Mouse (Mus musculus) lung, postnatal 0 days (tissue): ENCODE data around the gene Osgep. TPM values are rescaled to one million over a fixed set of nuclear protein-coding genes. Genes with fewer than 3 reads are reported as not detected.
"Not testable (repeated sequence)": the region's sequence is repeated elsewhere in the genome, so short reads cannot be mapped to it uniquely, and the experiment has no call there.

ENCODE experiments used
- ATAC-seq: fragments of 200-750 bp; cut with Nextera tagmentation; 2 replicates; pipeline ENCODE4 v1.8.0; 2017; ENCODE audit warnings: moderate library complexity
- DNase-seq: peaks from one replicate; pipeline ENCODE4 v3.0.0-alpha.2; 2016; ENCODE audit warnings: low spot score
- H3K27ac ChIP-seq: fragments of 300-500 bp; sonication (generic); 2 replicates; pipeline ENCODE4 v1.5.1; 2014; ENCODE audit warnings: antibody characterized with exemption, mild to moderate bottlenecking, low read length, mixed read lengths
- H3K27me3 ChIP-seq: fragments of 300-500 bp; sonication (generic); replicated peaks from 2 replicates; pipeline ENCODE4 v1.6.1; 2014; ENCODE audit warnings: low read length, mixed read lengths; ENCODE audit not compliant: insufficient read depth
- H3K36me3 ChIP-seq: fragments of 300-500 bp; sonication (generic); 2 replicates; pipeline ENCODE4 v1.6.1; 2014; ENCODE audit warnings: low read length, mixed read lengths; ENCODE audit not compliant: insufficient read depth
- H3K4me1 ChIP-seq: fragments of 300-500 bp; sonication (generic); 2 replicates; pipeline ENCODE4 v1.6.1; 2014; ENCODE audit warnings: antibody characterized with exemption, low read depth, low read length, mixed read lengths; ENCODE audit not compliant: insufficient read depth
- H3K4me2 ChIP-seq: fragments of 300-500 bp; sonication (generic); replicated peaks from 2 replicates; pipeline ENCODE4 v1.6.1; 2014; ENCODE audit warnings: low read depth, mild to moderate bottlenecking, low read length, moderate library complexity, mixed read lengths
- H3K4me3 ChIP-seq: fragments of 300-500 bp; sonication (generic); 2 replicates; pipeline ENCODE4 v1.5.1; 2014; ENCODE audit warnings: low read depth, low read length
- H3K9ac ChIP-seq: fragments of 300-500 bp; sonication (generic); replicated peaks from 2 replicates; pipeline ENCODE4 v1.6.1; 2014; ENCODE audit warnings: low read depth, mild to moderate bottlenecking
- H3K9me3 ChIP-seq: fragments of 300-500 bp; sonication (generic); 2 replicates; pipeline ENCODE4 v1.6.1; 2016; ENCODE audit warnings: low read length, mixed read lengths
- CTCF ChIP-seq: IDR thresholded peaks from 2 replicates; pipeline ENCODE4 v1.5.1; 2016; ENCODE audit warnings: antibody characterized with exemption, mild to moderate bottlenecking
- EP300 ChIP-seq: IDR thresholded peaks from 2 replicates; pipeline ENCODE4 v1.6.1; 2016; ENCODE audit warnings: antibody characterized with exemption, mild to moderate bottlenecking, control low read depth
- WGBS: fragments of 180-500 bp; shearing (Covaris S2); extraction: QIAGEN DNeasy Blood & Tissue Kit; methylation state at CpG from one replicate; pipeline ENCODE4 v1.1.7; 2014; 5-methylcytosine and 5-hydroxymethylcytosine counted together
- polyA plus RNA-seq: library from polyadenylated mRNA; unstranded; fragments of >200 nt; fragmentation: Nextera tagmentation; extraction: Ambion mirVana; gene quantifications from 2 replicates; pipeline ENCODE4 v1.2.1, GENCODE M21; 2015

Gene Osgep
- polyA plus RNA-seq, 1 experiment from 2014 or later: 102 TPM

DNA sequence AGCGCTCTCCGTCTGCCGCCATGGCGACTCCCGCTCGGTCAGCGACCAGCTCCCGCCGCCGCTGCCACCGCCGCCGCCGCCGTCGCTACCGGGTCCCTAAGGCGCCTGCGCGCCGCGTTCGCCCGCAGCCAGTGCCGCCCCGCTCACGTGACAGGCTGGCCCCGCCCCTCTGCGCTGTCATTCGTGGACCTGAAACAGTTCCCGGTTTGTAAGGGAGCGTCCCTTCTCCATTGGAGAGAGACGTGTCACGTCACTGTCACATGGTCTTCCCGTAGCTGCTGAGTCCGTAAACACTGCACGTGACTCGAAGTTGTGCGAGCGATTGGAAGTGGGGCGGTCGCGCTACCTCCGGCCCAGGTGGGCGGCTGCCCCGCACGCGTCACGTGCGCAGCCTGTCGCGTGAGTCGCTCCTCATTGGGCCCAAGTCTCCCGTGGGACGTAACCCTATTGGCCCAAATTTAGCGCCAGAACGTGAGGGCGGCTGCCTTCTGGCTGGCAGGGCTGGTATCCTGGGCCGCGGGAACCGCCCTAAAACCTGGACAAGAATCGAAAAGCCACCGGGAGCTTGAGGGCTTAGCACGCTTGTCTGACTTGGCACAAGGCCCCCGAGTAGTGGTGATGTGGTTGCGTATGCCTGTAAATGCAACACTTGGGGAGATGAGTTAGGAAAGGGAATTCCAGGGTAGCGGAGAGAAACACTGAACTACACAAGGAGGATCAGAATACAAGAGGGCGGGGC, 6.2 kb upstream of the Osgep start, which contains the start of the genes Pip4p1 and Pnp:
Pip4p1 (minus strand) TSS at position 103 of the 739 bp plus-strand sequence.
Pnp (plus strand) TSS at position 329 of the 739 bp plus-strand sequence.
- Histone ChIP-seq H3K9me3 (no peaks in the 10 kb centered on the region), H3K27ac (peak within 1 kb of the TSS; percentile 96), H3K27me3 (no peaks in the 10 kb centered on the region), H3K4me3 (peak within 1 kb of the TSS; percentile 95), H3K36me3 (peaks cover 23% of the 10 kb centered on the region; the same call in 1 of the 2 replicates), H3K4me1 (peaks cover 9% of the 10 kb centered on the region; the same call in 1 of the 2 replicates), H3K4me2 (peak within 1 kb of the TSS; percentile 76), H3K9ac (peak within 1 kb of the TSS; percentile 94)
- under 1% methylated on average over 52 of the region's 68 CpGs for WGBS
- DNase-seq (peak; percentile 100), ATAC-seq (peak; percentile 99)
- TF ChIP-seq EP300 (no peak), CTCF (no peak; the same call in 1 of the 2 replicates)

DNA sequence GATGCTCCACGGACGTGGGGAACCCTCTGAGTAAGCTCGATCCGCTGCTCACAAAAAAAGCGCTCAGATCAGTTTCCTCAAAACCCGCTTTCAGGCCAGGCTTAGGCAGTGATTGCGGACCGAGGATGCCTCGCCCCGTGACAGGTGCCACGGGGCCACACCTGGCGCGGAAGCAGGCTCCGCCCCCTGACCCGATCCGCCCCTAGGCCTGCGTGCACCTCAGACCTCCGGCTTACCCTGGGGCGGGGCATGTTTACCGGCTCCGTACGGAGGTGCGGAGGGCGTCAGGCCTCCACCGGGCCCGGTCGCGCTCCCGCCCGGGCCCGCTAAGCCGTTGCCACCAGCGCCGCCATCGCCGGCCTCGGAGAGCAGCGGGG, 5.7 kb upstream of the Osgep start:
- Histone ChIP-seq H3K27ac (peak overlapping the region; percentile 96), H3K4me3 (peak overlapping the region; percentile 95), H3K36me3 (peaks cover 23% of the 10 kb centered on the region; the same call in 1 of the 2 replicates), H3K27me3 (no peaks in the 10 kb centered on the region), H3K9me3 (no peaks in the 10 kb centered on the region), H3K4me2 (peak overlapping the region; percentile 76), H3K9ac (peak overlapping the region; percentile 94), H3K4me1 (peaks cover 9% of the 10 kb centered on the region; the same call in 1 of the 2 replicates)
- TF ChIP-seq CTCF (no peak), EP300 (no peak)
- peak; percentile 66 for ATAC-seq
- DNase-seq: peak; percentile 77
- 2% methylated on average over 22 of the region's 38 CpGs for WGBS

GRCm38 (mm10) chr14:50929951-50930350, 5.3 kb upstream of the Osgep start:
- peak overlapping the region; percentile 95 for H3K4me3 ChIP-seq
- no peak for DNase-seq
- H3K9me3 ChIP-seq: no peaks in the 10 kb centered on the region
- peak overlapping the region; percentile 96 for H3K27ac ChIP-seq
- H3K4me2 ChIP-seq: peak overlapping the region; percentile 76
- TF ChIP-seq EP300 (no peak), CTCF (no peak)
- no peak for ATAC-seq
- H3K27me3 ChIP-seq: no peaks in the 10 kb centered on the region
- peak overlapping the region; percentile 94 for H3K9ac ChIP-seq
- H3K36me3 ChIP-seq: peaks cover 23% of the 10 kb centered on the region; the same call in 1 of the 2 replicates
- H3K4me1 ChIP-seq: peaks cover 9% of the 10 kb centered on the region; the same call in 1 of the 2 replicates
- WGBS: 12% methylated on average over 10 of the region's 10 CpGs

DNA sequence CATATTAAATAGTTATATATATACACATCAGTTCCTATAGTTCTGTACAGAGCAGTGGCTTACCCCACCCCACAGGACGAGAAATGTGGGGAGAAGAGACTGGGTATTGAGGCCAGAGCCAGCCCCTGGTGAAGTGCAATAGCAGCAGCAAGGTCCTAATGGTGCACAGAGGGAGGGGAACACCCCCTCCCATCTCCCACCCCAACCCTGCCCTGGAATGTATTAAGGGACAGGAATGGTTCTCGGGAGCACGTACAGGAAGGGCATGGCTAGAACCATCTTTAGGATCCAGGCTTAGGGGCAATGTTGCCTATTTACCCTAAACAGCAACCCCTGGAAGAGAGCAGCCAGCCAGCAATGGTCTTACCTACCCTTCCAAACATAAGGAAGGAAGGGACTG, 2.7 kb upstream of the Osgep start:
- 63% methylated on average over 3 of the region's 3 CpGs for WGBS
- ATAC-seq: no peak
- no peaks in the 10 kb centered on the region for H3K9me3 ChIP-seq
- DNase-seq: no peak
- no peaks in the 10 kb centered on the region for H3K27me3 ChIP-seq
- H3K4me1 ChIP-seq: peaks cover 9% of the 10 kb centered on the region; the same call in 1 of the 2 replicates
- H3K9ac ChIP-seq: no peak overlapping the region
- no peak overlapping the region for H3K4me3 ChIP-seq
- no peak for TF ChIP-seq EP300
- no peak for TF ChIP-seq CTCF
- no peak overlapping the region for H3K4me2 ChIP-seq
- H3K27ac ChIP-seq: no peak overlapping the region
- peaks cover 23% of the 10 kb centered on the region; the same call in 1 of the 2 replicates for H3K36me3 ChIP-seq

GRCm38 (mm10) chr14:50925111-50925920, 623 bp upstream of the Osgep start:
- Histone ChIP-seq H3K4me1 (peaks cover 6% of the 10 kb centered on the region; the same call in 1 of the 2 replicates), H3K36me3 (peaks cover 23% of the 10 kb centered on the region; the same call in 1 of the 2 replicates), H3K27me3 (no peaks in the 10 kb centered on the region), H3K4me2 (peak overlapping the region; percentile 71), H3K4me3 (peak overlapping the region; percentile 56), H3K27ac (peak overlapping the region; percentile 88), H3K9me3 (no peaks in the 10 kb centered on the region), H3K9ac (peak overlapping the region; percentile 59)
- ATAC-seq (peak; percentile 57), DNase-seq (peak; percentile 63)
- under 1% methylated on average over 38 of the region's 38 CpGs for WGBS
- no peak for TF ChIP-seq CTCF
- TF ChIP-seq EP300: no peak

- H3K4me2 ChIP-seq: peak overlapping the region; percentile 71
- H3K27ac ChIP-seq, ATAC-seq, H3K27me3 ChIP-seq, H3K4me1 ChIP-seq, DNase-seq, H3K9me3 ChIP-seq: not testable (repeated sequence)
- 58% methylated on average over 1 of the region's 1 CpGs for WGBS
- H3K4me3 ChIP-seq: peak overlapping the region; percentile 56
- peak overlapping the region; percentile 59; the same call in 1 of the 2 replicates for H3K9ac ChIP-seq
- peaks cover 14% of the 10 kb centered on the region; the same call in 1 of the 2 replicates for H3K36me3 ChIP-seq
Measured at GRCm38 (mm10) chr14:50923437-50923836, 1.3 kb downstream of the Osgep start.
